ENCODE assay signal across 18 mouse cellular contexts in genomic region chr14:78229012-78229411, GRCm38 (mm10).
"Had no signal": no experiment of that assay in that cellular context is flagged by ENCODE, and none has a peak within 500 bp of the region (broad histone marks: within the 10 kb centered on the region; RNA-seq: fewer than 3 reads in every experiment).

No protein-coding gene starts in this region.

- H3K36me3 ChIP-seq: midbrain, embryonic 10.5 days; midbrain, embryonic 12.5 days; midbrain, embryonic 15.5 days; neural tube, embryonic 13.5 days; neural tube, embryonic 15.5 days had no signal

- H3K4me1 ChIP-seq: midbrain, embryonic 10.5 days; midbrain, embryonic 12.5 days; midbrain, embryonic 15.5 days; neural tube, embryonic 13.5 days; neural tube, embryonic 15.5 days had no signal

- DNase-seq: lung, adult 18-20 months; lung, embryonic 14.5 days; lung, postnatal 10 days; lung, postnatal 4 days; retina, postnatal 1 day; right cerebral cortex, adult 18-20 months; right cerebral cortex, postnatal 25 days; right cerebral cortex, postnatal 4 days; spleen, adult 18-20 months; thymus, adult 18-20 months; thymus, postnatal 14 days; thymus, postnatal 36 days had no signal

- H3K9me3 ChIP-seq: midbrain, embryonic 10.5 days; midbrain, embryonic 12.5 days; midbrain, embryonic 15.5 days; neural tube, embryonic 13.5 days; neural tube, embryonic 15.5 days had no signal

- H3K27me3 ChIP-seq: midbrain, embryonic 12.5 days; midbrain, embryonic 15.5 days; neural tube, embryonic 13.5 days; neural tube, embryonic 15.5 days had no signal

- ATAC-seq: midbrain, embryonic 15.5 days had no signal

- H3K4me3 ChIP-seq: midbrain, embryonic 10.5 days; midbrain, embryonic 12.5 days; midbrain, embryonic 15.5 days; myocyte; neural tube, embryonic 13.5 days; neural tube, embryonic 15.5 days had no signal

- H3K9ac ChIP-seq: lung, embryonic 14.5 days; midbrain, embryonic 12.5 days; midbrain, embryonic 15.5 days; neural tube, embryonic 13.5 days; neural tube, embryonic 15.5 days had no signal

- H3K4me2 ChIP-seq: lung, embryonic 14.5 days; midbrain, embryonic 12.5 days; midbrain, embryonic 15.5 days; neural tube, embryonic 13.5 days; neural tube, embryonic 15.5 days had no signal

- H3K27ac ChIP-seq: midbrain, embryonic 10.5 days; midbrain, embryonic 12.5 days; midbrain, embryonic 15.5 days; neural tube, embryonic 13.5 days; neural tube, embryonic 15.5 days had no signal
